Mouse (Mus musculus): Measurements from ENCODE around the gene Traf5. TPM values are rescaled to one million over a fixed set of nuclear protein-coding genes. Genes with fewer than 3 reads are reported as not detected.

Gene Traf5
- polyA plus RNA-seq, 1 experiment from 2014 or later = 4.1 TPM

GRCm38 (mm10) chr1:192072426-192072825, 19.9 kb downstream of the Traf5 start:
- Histone ChIP-seq H3K36me3 (no peaks in the 10 kb centered on the region), H3K4me3 (no peak overlapping the region), H3K9me3 (replicated peaks) (no peaks in the 10 kb centered on the region), H3K9ac (no peak overlapping the region), H3K27me3 (no peaks in the 10 kb centered on the region), H3K4me2 (replicated peaks) (no peak overlapping the region), H3K4me1 (peaks cover 10% of the 10 kb centered on the region; the same call in 1 of the 2 replicates), H3K27ac (no peak overlapping the region)
- ATAC-seq (ENCODE audit: low FRiP score) = no peak
- WGBS = 92% methylated on average over 1 of the region's 1 CpGs

- Histone ChIP-seq H3K36me3 (no peaks in the 10 kb centered on the region), H3K4me2 (replicated peaks) (no peak overlapping the region), H3K9me3 (replicated peaks) (no peaks in the 10 kb centered on the region), H3K27ac (no peak overlapping the region), H3K27me3 (no peaks in the 10 kb centered on the region), H3K9ac (no peak overlapping the region), H3K4me1 (peaks cover 10% of the 10 kb centered on the region; the same call in 1 of the 2 replicates), H3K4me3 (no peak overlapping the region)
- ATAC-seq (ENCODE audit: low FRiP score) = no peak
- WGBS = 66% methylated on average over 3 of the region's 3 CpGs
Measured at GRCm38 (mm10) chr1:192070618-192071051, 21.7 kb downstream of the Traf5 start.

- 58% methylated on average over 13 of the region's 13 CpGs for WGBS
- Histone ChIP-seq H3K27ac (no peak overlapping the region), H3K4me2 (replicated peaks) (no peak overlapping the region)
Measured at GRCm38 (mm10) chr1:192069971-192070591, 22.3 kb downstream of the Traf5 start.

GRCm38 (mm10) chr1:192068188-192068587, 24.2 kb downstream of the Traf5 start:
- no peaks in the 10 kb centered on the region for H3K36me3 ChIP-seq
- peaks cover 10% of the 10 kb centered on the region; the same call in 1 of the 2 replicates for H3K4me1 ChIP-seq
- 59% methylated on average over 2 of the region's 2 CpGs for WGBS
- no peak overlapping the region for H3K4me2 ChIP-seq (replicated peaks)
- H3K27me3 ChIP-seq = no peaks in the 10 kb centered on the region
- no peaks in the 10 kb centered on the region for H3K9me3 ChIP-seq (replicated peaks)
- no peak overlapping the region for H3K9ac ChIP-seq
- no peak overlapping the region for H3K27ac ChIP-seq
- ATAC-seq (ENCODE audit: low FRiP score) = no peak
- no peak overlapping the region for H3K4me3 ChIP-seq

More at GRCm38 (mm10) chr1:192069971-192070591, 22.3 kb downstream of the Traf5 start:
- Histone ChIP-seq H3K4me3 (no peak overlapping the region), H3K9ac (no peak overlapping the region), H3K4me1 (peaks cover 10% of the 10 kb centered on the region; the same call in 1 of the 2 replicates), H3K27me3 (no peaks in the 10 kb centered on the region), H3K9me3 (replicated peaks) (no peaks in the 10 kb centered on the region), H3K36me3 (no peaks in the 10 kb centered on the region)
- ATAC-seq (ENCODE audit: low FRiP score) = no peak

GRCm38 (mm10) chr1:192066956-192067355, 25.4 kb downstream of the Traf5 start:
- Histone ChIP-seq H3K36me3 (no peaks in the 10 kb centered on the region), H3K9me3 (replicated peaks) (no peaks in the 10 kb centered on the region), H3K4me2 (replicated peaks) (no peak overlapping the region), H3K27ac (no peak overlapping the region), H3K4me1 (peaks cover 11% of the 10 kb centered on the region), H3K4me3 (no peak overlapping the region), H3K9ac (no peak overlapping the region), H3K27me3 (no peaks in the 10 kb centered on the region)
- 91% methylated on average over 3 of the region's 3 CpGs for WGBS
- ATAC-seq (ENCODE audit: low FRiP score) = no peak

GRCm38 (mm10) chr1:192063209-192063946, 29.0 kb downstream of the Traf5 start:
- Histone ChIP-seq H3K27ac (no peak overlapping the region), H3K9ac (no peak overlapping the region), H3K4me3 (no peak overlapping the region), H3K9me3 (replicated peaks) (no peaks in the 10 kb centered on the region), H3K4me2 (replicated peaks) (no peak overlapping the region), H3K4me1 (peaks cover 3% of the 10 kb centered on the region; the same call in 1 of the 2 replicates), H3K36me3 (no peaks in the 10 kb centered on the region), H3K27me3 (no peaks in the 10 kb centered on the region)
- 90% methylated on average over 8 of the region's 8 CpGs for WGBS
- no peak for ATAC-seq (ENCODE audit: low FRiP score)

- WGBS = 90% methylated on average over 14 of the region's 14 CpGs
- no peaks in the 10 kb centered on the region for H3K36me3 ChIP-seq
- no peaks in the 10 kb centered on the region for H3K27me3 ChIP-seq
- no peak for ATAC-seq (ENCODE audit: low FRiP score)
- H3K9me3 ChIP-seq (replicated peaks) = no peaks in the 10 kb centered on the region
- H3K27ac ChIP-seq = no peak overlapping the region
- H3K4me2 ChIP-seq (replicated peaks) = no peak overlapping the region
- no peak overlapping the region for H3K9ac ChIP-seq
- peaks cover 3% of the 10 kb centered on the region; the same call in 1 of the 2 replicates for H3K4me1 ChIP-seq
- no peak overlapping the region for H3K4me3 ChIP-seq
Measured at GRCm38 (mm10) chr1:192062682-192063081, 29.7 kb downstream of the Traf5 start.

GRCm38 (mm10) chr1:192061666-192062306, 30.6 kb downstream of the Traf5 start:
- WGBS = 72% methylated on average over 4 of the region's 4 CpGs
- Histone ChIP-seq H3K36me3 (no peaks in the 10 kb centered on the region), H3K4me1 (peaks cover 3% of the 10 kb centered on the region; the same call in 1 of the 2 replicates), H3K9ac (no peak overlapping the region), H3K9me3 (replicated peaks) (no peaks in the 10 kb centered on the region), H3K4me2 (replicated peaks) (no peak overlapping the region), H3K27me3 (no peaks in the 10 kb centered on the region), H3K4me3 (no peak overlapping the region), H3K27ac (no peak overlapping the region)
- no peak for ATAC-seq (ENCODE audit: low FRiP score)

- no peak overlapping the region for H3K4me2 ChIP-seq (replicated peaks)
- no peak overlapping the region for H3K27ac ChIP-seq
- no peak overlapping the region for H3K9ac ChIP-seq
- ATAC-seq (ENCODE audit: low FRiP score) = no peak
- WGBS = 83% methylated on average over 10 of the region's 10 CpGs
- H3K4me3 ChIP-seq = no peak overlapping the region
- H3K36me3 ChIP-seq = no peaks in the 10 kb centered on the region
- H3K4me1 ChIP-seq = peaks cover 3% of the 10 kb centered on the region; the same call in 1 of the 2 replicates
- H3K27me3 ChIP-seq = no peaks in the 10 kb centered on the region
- H3K9me3 ChIP-seq (replicated peaks) = no peaks in the 10 kb centered on the region; the same call in 1 of the 2 replicates
Measured at GRCm38 (mm10) chr1:192058911-192059310, 33.4 kb downstream of the Traf5 start.

- 69% methylated on average over 3 of the region's 3 CpGs for WGBS
- Histone ChIP-seq H3K4me2 (replicated peaks) (no peak overlapping the region), H3K9me3 (replicated peaks) (no peaks in the 10 kb centered on the region; the same call in 1 of the 2 replicates), H3K36me3 (no peaks in the 10 kb centered on the region), H3K27me3 (no peaks in the 10 kb centered on the region), H3K4me3 (no peak overlapping the region), H3K9ac (no peak overlapping the region), H3K4me1 (no peaks in the 10 kb centered on the region), H3K27ac (no peak overlapping the region)
- no peak for ATAC-seq (ENCODE audit: low FRiP score)
Measured at GRCm38 (mm10) chr1:192053726-192054125, 38.6 kb downstream of the Traf5 start.

- no peaks in the 10 kb centered on the region; the same call in 1 of the 2 replicates for H3K9me3 ChIP-seq (replicated peaks)
- H3K27ac ChIP-seq = no peak overlapping the region
- H3K9ac ChIP-seq = no peak overlapping the region
- H3K4me2 ChIP-seq (replicated peaks) = no peak overlapping the region
- H3K27me3 ChIP-seq = no peaks in the 10 kb centered on the region
- ATAC-seq (ENCODE audit: low FRiP score) = no peak
- H3K4me3 ChIP-seq = no peak overlapping the region
- 86% methylated on average over 5 of the region's 5 CpGs for WGBS
- H3K36me3 ChIP-seq = no peaks in the 10 kb centered on the region
- no peaks in the 10 kb centered on the region for H3K4me1 ChIP-seq
Measured at GRCm38 (mm10) chr1:192052986-192053385, 39.4 kb downstream of the Traf5 start.

- Histone ChIP-seq H3K4me2 (replicated peaks) (no peak overlapping the region), H3K9ac (no peak overlapping the region), H3K4me1 (no peaks in the 10 kb centered on the region), H3K27ac (no peak overlapping the region), H3K27me3 (no peaks in the 10 kb centered on the region), H3K36me3 (no peaks in the 10 kb centered on the region), H3K9me3 (replicated peaks) (no peaks in the 10 kb centered on the region; the same call in 1 of the 2 replicates), H3K4me3 (no peak overlapping the region)
- no peak for ATAC-seq (ENCODE audit: low FRiP score)
- WGBS = 92% methylated on average over 8 of the region's 8 CpGs
Measured at GRCm38 (mm10) chr1:192052461-192052860, 39.9 kb downstream of the Traf5 start.
